Mouse (Mus musculus) ES-E14 (cell line): Measurements from ENCODE around the gene Skap2. TPM values are rescaled to one million over a fixed set of nuclear protein-coding genes. Genes with fewer than 3 reads are reported as not detected.

ENCODE experiments used
- DNase-seq: peaks from one replicate; pipeline ENCODE4 v3.0.0-alpha.2; 2013; ENCODE audit warnings: low read depth, low spot score
- H3K27ac ChIP-seq: 2 replicates; pipeline ENCODE4 v1.5.1; 2012; ENCODE audit warnings: low read depth, mild to moderate bottlenecking, low read length, moderate library complexity, mixed read lengths; ENCODE audit not compliant: poor library complexity, insufficient read depth, severe bottlenecking
- H3K36me3 ChIP-seq: 2 replicates; pipeline ENCODE4 v1.6.1; 2012; ENCODE audit warnings: mild to moderate bottlenecking, low read length, moderate library complexity, mixed read lengths; ENCODE audit not compliant: control insufficient read depth, poor library complexity, insufficient read depth, severe bottlenecking
- H3K4me1 ChIP-seq, 2 experiments: fragments of 150-350 bp in 1 of 2; sonication (generic) in 1 of 2; 2 replicates each; pipeline ENCODE4 v1.6.1; 2012; ENCODE audit warnings: low read length in 2 of 2, mild to moderate bottlenecking in 1 of 2, mixed read lengths in 1 of 2; ENCODE audit not compliant: control insufficient read depth in 2 of 2, insufficient read depth in 2 of 2, poor library complexity in 1 of 2
- H3K4me3 ChIP-seq, 2 experiments: fragments of 150-350 bp in 1 of 2; sonication (generic) in 1 of 2; 2 replicates each; pipeline ENCODE4 v1.5.1; 2012; ENCODE audit warnings: low read length in 2 of 2, low read depth in 1 of 2, mild to moderate bottlenecking in 1 of 2, mixed read lengths in 1 of 2; ENCODE audit not compliant: insufficient read depth in 1 of 2, poor library complexity in 1 of 2, severe bottlenecking in 1 of 2
- H3K9ac ChIP-seq: 2 replicates; pipeline ENCODE4 v1.6.1; 2012; ENCODE audit warnings: low read depth, mild to moderate bottlenecking, low read length, mixed read lengths; ENCODE audit not compliant: poor library complexity, insufficient read depth, severe bottlenecking
- H3K9me3 ChIP-seq: fragments of 150-350 bp; sonication (generic); 2 replicates; pipeline ENCODE4 v1.6.1; 2012; ENCODE audit warnings: low read depth, mild to moderate bottlenecking, low read length; ENCODE audit not compliant: control insufficient read depth, insufficient read depth
- CHD2 ChIP-seq: IDR thresholded peaks from 2 replicates; pipeline ENCODE4 v1.6.1; 2014; ENCODE audit warnings: mild to moderate bottlenecking, low read depth, low read length, inconsistent platforms
- HCFC1 ChIP-seq: IDR thresholded peaks from 2 replicates; pipeline ENCODE4 v1.6.1; 2012; ENCODE audit warnings: low read length, inconsistent platforms, borderline replicate concordance; ENCODE audit not compliant: insufficient read depth
- MAFK ChIP-seq: IDR thresholded peaks from 2 replicates; pipeline ENCODE4 v1.6.1; 2014; ENCODE audit warnings: mild to moderate bottlenecking, low read depth, low read length, inconsistent platforms; ENCODE audit not compliant: insufficient read depth
- ZC3H11A ChIP-seq: IDR thresholded peaks from 2 replicates; pipeline ENCODE4 v1.6.1; 2012; ENCODE audit warnings: low read depth, mild to moderate bottlenecking, inconsistent platforms, low read length, borderline replicate concordance
- ZNF384 ChIP-seq: IDR thresholded peaks from 2 replicates; pipeline ENCODE4 v1.6.1; 2012; ENCODE audit warnings: low read depth, low read length, inconsistent platforms
- in situ Hi-C, 2 experiments: fragments of 600-800 bp; cut with MboI; formaldehyde crosslinking; loops; one replicate each; pipeline ENCODE4 v1.15.1; 2025; ENCODE audit warnings: low sequenced_read_pairs in 2 of 2, inconsistent platforms in 1 of 2; ENCODE audit not compliant: unreplicated experiment in 2 of 2
- total RNA-seq: library from RNA; depleted of rRNA; stranded (reverse); fragments of 300-350 nt; gene quantifications from 2 replicates; pipeline ENCODE4 v1.2.3, GENCODE M21; 2012

The Skap2 gene
- total RNA-seq, 1 experiment = 25.1 TPM

DNA sequence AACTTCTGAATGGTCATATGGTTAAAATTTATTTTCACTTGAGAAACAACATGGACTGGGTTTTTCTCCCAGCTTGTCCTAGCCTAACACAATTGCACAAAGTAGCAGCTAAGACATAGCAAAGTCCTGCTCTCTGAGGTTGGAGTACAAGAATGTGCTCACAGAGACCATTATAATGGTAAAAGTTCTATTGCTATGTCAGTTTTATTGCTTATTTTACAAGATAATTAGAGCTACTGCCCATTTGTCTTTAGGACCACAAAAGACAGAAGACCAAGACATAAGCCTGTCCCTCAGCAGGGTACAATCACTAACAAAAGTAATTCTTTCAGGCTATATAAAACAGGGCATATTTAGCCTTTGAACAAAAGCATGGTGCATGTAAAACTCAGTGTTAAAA lies 64.7 kb downstream of the Skap2 start:
- in situ Hi-C loops = no loop called here
- Histone ChIP-seq H3K9ac (no peak overlapping the region), H3K4me3 (no peak overlapping the region), H3K9me3 (no peaks in the 10 kb centered on the region), H3K36me3 (no peaks in the 10 kb centered on the region), H3K27ac (no peak overlapping the region), H3K4me1 (peaks cover 8 to 11% of the 10 kb centered on the region in 2 experiments)
- no peak for DNase-seq
- TF ChIP-seq ZNF384 (no peak), HCFC1 (no peak), CHD2 (no peak), MAFK (no peak), ZC3H11A (no peak)

DNA sequence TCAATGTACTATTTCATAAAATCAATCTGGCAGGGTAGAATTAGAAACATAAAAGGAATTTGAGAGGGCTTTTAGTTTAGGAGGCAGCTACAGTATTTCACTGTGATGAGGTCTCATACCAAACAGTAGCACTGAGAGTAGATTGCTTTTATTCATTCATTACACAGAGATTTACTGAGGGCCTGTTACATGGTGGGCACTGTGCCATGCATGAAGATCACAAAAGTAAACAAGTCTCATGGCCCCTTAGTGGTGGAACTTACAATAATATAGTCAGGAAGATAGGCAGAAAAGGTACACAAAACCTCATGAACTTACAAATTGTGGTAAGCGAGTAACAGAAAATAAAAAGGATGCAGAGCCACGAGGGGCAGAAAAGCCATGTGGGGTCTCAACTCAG lies 67.4 kb downstream of the Skap2 start:
- TF ChIP-seq ZC3H11A (no peak), ZNF384 (no peak), HCFC1 (no peak), CHD2 (no peak)
- Histone ChIP-seq H3K9me3 (no peaks in the 10 kb centered on the region), H3K36me3 (no peaks in the 10 kb centered on the region), H3K4me1 (peaks cover 8 to 11% of the 10 kb centered on the region in 2 experiments), H3K4me3 (no peak overlapping the region), H3K9ac (no peak overlapping the region), H3K27ac (no peak overlapping the region)
- in situ Hi-C loops = no loop called here
- no peak for DNase-seq

DNA sequence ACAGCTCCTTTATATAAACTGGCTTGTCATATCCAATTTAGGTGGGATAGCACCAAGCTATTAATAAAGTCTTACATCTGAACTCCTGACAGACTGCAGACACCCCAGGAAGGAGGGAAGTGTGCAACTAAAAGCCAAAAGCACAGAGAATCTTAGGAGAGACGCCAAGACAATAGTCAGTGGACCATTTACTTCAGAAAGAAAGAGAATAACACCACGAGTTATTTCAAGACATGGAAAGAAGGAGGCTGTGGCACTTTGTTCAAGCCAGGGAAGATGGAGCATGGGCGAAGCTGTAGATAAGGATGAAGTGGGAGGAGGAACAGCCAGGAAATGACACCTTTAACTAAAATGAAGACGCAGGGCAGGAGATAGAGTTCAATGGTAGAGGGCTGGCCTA lies 78.4 kb downstream of the Skap2 start:
- Histone ChIP-seq H3K9me3 (no peaks in the 10 kb centered on the region), H3K36me3 (no peaks in the 10 kb centered on the region), H3K4me1 (no peaks in the 10 kb centered on the region), H3K27ac (no peak overlapping the region), H3K4me3 (no peak overlapping the region), H3K9ac (no peak overlapping the region)
- in situ Hi-C loops = no loop called here
- TF ChIP-seq MAFK (no peak), ZNF384 (no peak), CHD2 (no peak), ZC3H11A (no peak), HCFC1 (no peak)
- no peak for DNase-seq

DNA sequence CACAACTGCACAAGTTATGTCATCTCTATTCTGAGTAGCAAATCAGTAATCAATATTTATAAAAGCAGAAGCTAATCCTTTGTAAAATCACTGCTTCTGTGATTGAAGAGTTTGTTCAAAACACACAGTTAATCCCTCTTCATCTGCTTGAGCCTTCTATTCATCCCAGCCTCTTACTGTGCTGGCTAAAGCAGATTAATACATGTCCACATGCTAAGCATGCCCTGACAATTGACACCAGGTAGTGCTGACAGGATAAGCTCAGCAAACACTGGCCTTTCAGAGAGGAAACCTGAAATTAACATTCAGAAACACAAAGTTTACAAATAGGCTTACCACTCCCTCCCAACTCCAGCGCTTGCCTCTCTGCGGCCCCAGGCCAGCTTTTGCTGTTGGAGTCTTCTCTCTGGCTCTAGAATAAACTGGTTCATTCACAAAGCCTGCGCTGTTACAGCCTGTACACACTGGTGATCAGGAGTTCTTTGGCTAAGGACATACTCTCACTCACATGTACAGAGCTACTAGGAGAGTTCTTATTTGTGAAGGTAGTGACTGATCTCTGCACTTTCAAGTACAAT lies 79.2 kb downstream of the Skap2 start:
- Histone ChIP-seq H3K9me3 (no peaks in the 10 kb centered on the region), H3K36me3 (no peaks in the 10 kb centered on the region), H3K4me1 (no peaks in the 10 kb centered on the region), H3K27ac (no peak overlapping the region), H3K4me3 (no peak overlapping the region), H3K9ac (no peak overlapping the region)
- in situ Hi-C loops = no loop called here
- no peak for TF ChIP-seq CHD2
- no peak for TF ChIP-seq MAFK
- TF ChIP-seq HCFC1 = no peak
- no peak for TF ChIP-seq ZC3H11A
- no peak for TF ChIP-seq ZNF384
- no peak for DNase-seq

DNA sequence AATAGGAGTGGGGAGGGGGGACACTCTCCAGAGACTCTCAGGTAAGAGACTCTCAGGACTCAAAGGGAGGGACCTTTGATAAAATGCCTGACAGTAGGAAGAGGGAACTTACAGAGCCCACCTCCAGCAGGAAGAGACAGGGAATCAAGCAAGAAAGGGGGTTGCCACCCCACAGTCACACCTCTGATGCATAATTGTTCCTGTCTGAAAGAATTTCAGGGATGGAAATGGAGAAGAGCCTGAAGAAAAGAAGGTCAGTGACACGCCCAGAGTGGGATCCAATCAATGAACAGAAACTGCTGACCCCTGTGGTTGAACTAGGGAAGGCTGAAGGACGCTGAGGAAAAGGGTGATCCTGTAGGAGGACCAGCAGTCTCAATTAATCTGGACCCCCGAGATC lies 85.2 kb downstream of the Skap2 start:
- H3K9ac ChIP-seq = no peak overlapping the region
- H3K9me3 ChIP-seq = no peaks in the 10 kb centered on the region
- no peak for TF ChIP-seq HCFC1
- TF ChIP-seq MAFK = no peak
- no peak for TF ChIP-seq ZC3H11A
- TF ChIP-seq ZNF384 = no peak
- TF ChIP-seq CHD2 = no peak
- peaks cover 7 to 12% of the 10 kb centered on the region in 2 experiments for H3K4me1 ChIP-seq
- no peak for DNase-seq
- no peak overlapping the region for H3K27ac ChIP-seq
- H3K36me3 ChIP-seq = no peaks in the 10 kb centered on the region
- no peak overlapping the region for H3K4me3 ChIP-seq
- in situ Hi-C loops = no loop called here
